Mouse (Mus musculus) G1E (cell line): ENCODE data around the gene 1810046K07Rik. TPM values are rescaled to one million over a fixed set of nuclear protein-coding genes. Genes with fewer than 3 reads are reported as not detected.

Experiments used
- ATAC-seq: 2 replicates; pipeline ENCODE4 v1.8.0; 2016; ENCODE audit warnings: mild to moderate bottlenecking; ENCODE audit not compliant: insufficient number of reproducible peaks, poor library complexity, low FRiP score, severe bottlenecking; ENCODE audit errors: extremely low read depth
- DNase-seq: peaks from one replicate; pipeline ENCODE4 v3.0.0; 2012; ENCODE audit warnings: low spot score
- H3K27me3 ChIP-seq: 2 replicates; pipeline ENCODE4 v1.6.1; 2012; ENCODE audit warnings: mild to moderate bottlenecking, low read length, inconsistent platforms; ENCODE audit not compliant: insufficient read depth
- H3K36me3 ChIP-seq: replicated peaks from 2 replicates; pipeline ENCODE3; 2012; ENCODE audit warnings: mild to moderate bottlenecking, inconsistent platforms
- H3K4me1 ChIP-seq: 2 replicates; pipeline ENCODE4 v1.6.1; 2012; ENCODE audit warnings: low read depth, low read length, inconsistent platforms, mixed read lengths; ENCODE audit not compliant: insufficient read depth
- H3K4me3 ChIP-seq: 2 replicates; pipeline ENCODE4 v1.5.1; 2012; ENCODE audit warnings: low read depth, mild to moderate bottlenecking, inconsistent platforms, low read length, moderate library complexity, mixed read lengths
- H3K9me3 ChIP-seq: replicated peaks from 2 replicates; pipeline ENCODE4 v1.6.1; 2012; ENCODE audit warnings: inconsistent platforms
- CTCF ChIP-seq: IDR thresholded peaks from 2 replicates; pipeline ENCODE4 v1.5.1; 2012; ENCODE audit warnings: low read depth, low read length, inconsistent platforms, mixed read lengths
- GATA1 ChIP-seq: IDR thresholded peaks from 2 replicates; pipeline ENCODE4 v1.6.1; 2012; ENCODE audit warnings: borderline replicate concordance, low read length, inconsistent platforms, mixed read lengths
- GATA2 ChIP-seq: IDR thresholded peaks from 2 replicates; pipeline ENCODE4 v1.6.1; 2012; ENCODE audit warnings: low read depth, low read length, inconsistent platforms, borderline replicate concordance
- POLR2AphosphoS5 ChIP-seq: IDR thresholded peaks from 2 replicates; pipeline ENCODE4 v1.6.1; 2012; ENCODE audit warnings: low read depth, low read length, inconsistent platforms; ENCODE audit not compliant: insufficient replicate concordance
- TAL1 ChIP-seq: conservative IDR thresholded peaks from 2 replicates; pipeline ENCODE4 v1.6.1; 2012; ENCODE audit warnings: low read depth, low read length, inconsistent platforms, mixed read lengths
- polyA plus RNA-seq: library from polyadenylated mRNA; stranded (reverse); fragments of >175 nt; gene quantifications from 2 replicates; pipeline ENCODE4 v1.2.3, GENCODE M21; 2012
- total RNA-seq, 2 experiments: library from RNA; stranded (forward) in 1 of 2; stranded (reverse) in 1 of 2; fragments of 200-1000 nt in 1 of 2; fragments of >200 nt in 1 of 2; fragmentation: Nextera tagmentation in 1 of 2; gene quantifications; 2 replicates each; pipeline ENCODE4 v1.2.3; 2014 to 2017

The 1810046K07Rik gene
- total and polyA plus RNA-seq, 3 experiments, result not detected

GRCm38 (mm10) chr9:51324406-51325065 is 4.2 kb downstream of the 1810046K07Rik start:
- Histone ChIP-seq H3K9me3 (no peaks in the 10 kb centered on the region), H3K4me1 (peaks cover 29% of the 10 kb centered on the region), H3K36me3 (no peaks in the 10 kb centered on the region), H3K27me3 (peaks cover 6% of the 10 kb centered on the region), H3K4me3 (no peak overlapping the region)
- TF ChIP-seq POLR2AphosphoS5, result no peak
- TF ChIP-seq GATA1, result no peak
- TF ChIP-seq GATA2, result no peak
- no peak for TF ChIP-seq TAL1
- TF ChIP-seq CTCF, result no peak
- ATAC-seq (peak; percentile 28; the same call in 1 of the 2 replicates), DNase-seq (no peak)

GRCm38 (mm10) chr9:51320096-51320495 is 8.6 kb downstream of the 1810046K07Rik start:
- TF ChIP-seq POLR2AphosphoS5 (no peak), GATA2 (no peak), TAL1 (no peak)
- ATAC-seq, result no peak
- H3K4me3 ChIP-seq, result no peak overlapping the region
- no peaks in the 10 kb centered on the region; the same call in 1 of the 2 replicates for H3K27me3 ChIP-seq
- no peak for DNase-seq
- H3K36me3 ChIP-seq, result no peaks in the 10 kb centered on the region
- H3K4me1 ChIP-seq, result peaks cover 65% of the 10 kb centered on the region
- no peaks in the 10 kb centered on the region for H3K9me3 ChIP-seq

- no peak for TF ChIP-seq CTCF
- no peak for TF ChIP-seq GATA1
- no peak for TF ChIP-seq POLR2AphosphoS5
- TF ChIP-seq GATA2, result no peak
- no peak for TF ChIP-seq TAL1
- Histone ChIP-seq H3K36me3 (no peaks in the 10 kb centered on the region), H3K4me1 (peaks cover 71% of the 10 kb centered on the region), H3K27me3 (no peaks in the 10 kb centered on the region), H3K9me3 (no peaks in the 10 kb centered on the region), H3K4me3 (no peak overlapping the region)
- no peak for DNase-seq
- no peak for ATAC-seq
These were observed 10.5 kb downstream of the 1810046K07Rik start for GRCm38 (mm10) chr9:51318246-51318645.

GRCm38 (mm10) chr9:51317322-51317721 is 11.4 kb downstream of the 1810046K07Rik start:
- ATAC-seq (no peak), DNase-seq (no peak)
- Histone ChIP-seq H3K36me3 (no peaks in the 10 kb centered on the region), H3K4me1 (peaks cover 78% of the 10 kb centered on the region), H3K27me3 (no peaks in the 10 kb centered on the region), H3K4me3 (no peak overlapping the region), H3K9me3 (no peaks in the 10 kb centered on the region)
- TF ChIP-seq POLR2AphosphoS5 (no peak), GATA1 (no peak), TAL1 (no peak), GATA2 (no peak), CTCF (no peak)

- peak overlapping the region; percentile 36; the same call in 1 of the 2 replicates for H3K4me3 ChIP-seq
- peaks cover 79% of the 10 kb centered on the region for H3K4me1 ChIP-seq
- no peaks in the 10 kb centered on the region for H3K27me3 ChIP-seq
- ATAC-seq, result peak; percentile 88
- no peaks in the 10 kb centered on the region for H3K9me3 ChIP-seq
- H3K36me3 ChIP-seq, result no peaks in the 10 kb centered on the region
- TF ChIP-seq GATA2, result no peak
- peak; percentile 48 for TF ChIP-seq TAL1
- peak; percentile 16 for DNase-seq
These were observed 13.2 kb downstream of the 1810046K07Rik start for GRCm38 (mm10) chr9:51315402-51316063.

GRCm38 (mm10) chr9:51312554-51313317 is 16.0 kb downstream of the 1810046K07Rik start:
- Histone ChIP-seq H3K27me3 (no peaks in the 10 kb centered on the region; the same call in 1 of the 2 replicates), H3K4me1 (peaks cover 74% of the 10 kb centered on the region), H3K36me3 (no peaks in the 10 kb centered on the region), H3K9me3 (no peaks in the 10 kb centered on the region), H3K4me3 (no peak overlapping the region)
- DNase-seq (no peak), ATAC-seq (no peak)
- TF ChIP-seq TAL1 (no peak), POLR2AphosphoS5 (no peak), GATA2 (no peak), GATA1 (no peak), CTCF (no peak)
